Mouse (Mus musculus): ENCODE measurements at regions not wholly inside any gene's neighbourhood (a gene's known extent, or its start where the extent isn't known, plus 50 kb on each side); places are given as distances from the start of the nearest gene placed in this dataset.

DNA sequence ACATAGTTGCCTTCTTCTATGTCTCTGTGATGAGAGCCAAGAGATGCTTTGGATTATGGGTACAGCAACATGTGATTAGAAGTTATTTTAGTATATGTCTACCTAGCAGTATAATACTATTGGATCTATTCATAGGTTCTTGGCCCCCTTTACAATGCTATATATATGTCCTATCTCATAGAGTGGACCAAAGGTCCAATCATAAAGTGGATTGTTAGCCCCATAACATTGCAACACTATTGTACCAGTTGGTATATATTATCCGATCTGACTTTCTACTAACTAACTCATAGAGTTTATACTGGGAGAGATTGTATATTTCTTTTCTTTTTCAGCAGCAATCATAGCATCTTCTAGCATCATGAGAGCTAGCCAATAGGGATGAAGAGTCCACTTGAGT, 491.7 kb upstream of the Zeb2 start:
- DNase-seq = no peak

DNA sequence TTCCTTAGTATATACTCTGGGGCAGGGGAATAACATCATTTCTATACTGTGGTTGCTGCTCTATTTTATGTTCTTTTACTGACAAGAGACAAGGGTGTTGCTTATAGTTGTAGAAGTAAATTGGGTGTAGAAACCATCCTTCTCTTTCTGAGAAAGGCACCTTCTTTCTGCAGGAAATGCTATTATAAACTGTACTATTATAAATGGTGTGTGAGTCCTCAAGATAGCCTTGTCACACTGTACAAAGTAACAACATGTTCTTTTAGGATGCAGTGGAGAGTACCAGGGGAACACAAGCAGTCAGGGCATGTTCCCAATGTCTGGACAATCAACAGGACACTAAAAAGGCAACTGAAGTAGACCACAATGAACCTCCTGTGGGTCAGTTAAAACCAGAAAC, 490.2 kb upstream of the Zeb2 start:
- no peak for DNase-seq

DNA sequence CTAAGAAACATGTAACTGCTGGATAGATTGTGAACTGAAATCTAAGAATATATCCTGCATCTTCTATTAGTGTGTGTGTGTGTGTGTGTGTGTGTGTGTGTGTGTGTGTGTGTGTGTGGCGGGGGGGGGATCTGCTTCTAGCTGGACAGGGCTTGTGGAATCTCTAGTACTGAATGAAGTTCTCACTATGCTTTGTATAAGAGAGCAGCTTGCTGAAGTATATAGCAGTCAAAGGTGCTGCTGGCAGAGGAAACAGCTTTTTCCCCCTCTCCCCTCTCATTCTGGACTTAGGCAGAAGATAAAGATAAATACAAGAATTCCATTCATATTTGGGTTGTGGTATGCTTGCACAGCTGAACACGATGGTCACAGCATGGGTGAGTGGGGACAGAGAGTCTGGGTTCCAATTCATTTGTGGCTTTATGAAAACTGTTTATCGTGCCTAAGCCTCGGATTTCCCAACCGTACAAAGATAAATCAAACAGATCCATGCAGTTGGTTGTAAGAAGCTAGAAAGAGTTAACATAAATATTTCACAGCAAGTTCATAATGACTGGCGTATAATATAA, 484.2 kb upstream of the Zeb2 start:
- no peak for DNase-seq

DNA sequence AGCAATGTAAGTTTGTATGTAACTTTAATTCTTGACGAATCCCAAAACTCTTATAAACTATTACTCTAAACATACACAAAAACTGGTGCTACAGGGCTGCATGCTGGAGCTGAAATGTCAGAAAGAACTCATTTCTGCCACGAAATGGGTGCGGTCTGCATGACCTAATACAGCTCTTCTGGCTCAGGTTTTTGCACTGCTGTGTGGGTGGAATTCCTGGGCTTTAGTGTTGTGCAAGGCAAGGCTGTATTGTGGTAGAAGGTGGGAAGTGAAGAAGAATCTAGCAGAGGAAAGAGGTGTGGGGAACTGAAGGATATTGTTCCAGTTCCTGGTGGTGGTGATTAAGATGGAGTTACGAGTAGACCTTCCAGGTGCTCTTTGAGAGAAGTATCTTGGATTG, 476.6 kb upstream of the Zeb2 start:
- DNase-seq = no peak

DNA sequence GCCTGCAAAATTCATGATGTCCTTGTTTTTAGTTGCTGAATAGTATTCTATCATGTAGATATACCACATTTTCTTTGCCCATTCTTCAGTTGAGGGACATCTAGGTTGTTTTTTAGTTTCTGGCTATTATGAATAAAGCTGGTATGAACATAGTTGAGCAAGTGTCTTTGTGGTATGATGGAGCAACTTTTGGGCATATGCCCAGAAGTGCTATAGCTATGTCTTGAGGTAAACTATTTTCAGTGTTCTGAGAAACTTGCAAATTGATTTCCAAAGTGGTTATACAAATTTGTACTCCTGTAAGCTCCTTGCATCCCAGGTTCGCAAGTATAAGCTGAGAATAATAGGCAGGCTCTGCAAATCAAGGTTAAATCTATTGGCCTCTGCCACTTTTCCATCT, 473.8 kb upstream of the Zeb2 start:
- no peak for DNase-seq

DNA sequence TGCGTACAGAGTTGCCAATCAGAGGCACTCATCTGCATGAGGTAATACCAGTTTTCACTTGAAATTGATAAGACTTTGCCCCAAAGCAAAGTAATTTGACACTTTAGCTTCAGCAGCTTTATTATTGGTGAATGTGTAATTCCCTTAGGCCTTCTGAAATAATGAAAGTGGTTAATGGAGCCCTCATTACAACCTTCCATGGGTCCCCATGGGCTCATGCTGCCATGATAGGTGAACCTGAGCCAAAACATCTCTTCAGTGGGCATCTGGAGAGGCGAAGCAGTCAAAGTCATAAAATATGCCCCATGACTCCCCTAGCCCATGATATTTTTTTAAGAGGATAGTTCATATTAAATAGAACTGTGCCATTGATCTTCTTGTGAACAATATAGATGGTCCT, 471.1 kb upstream of the Zeb2 start:
- DNase-seq = no peak

DNA sequence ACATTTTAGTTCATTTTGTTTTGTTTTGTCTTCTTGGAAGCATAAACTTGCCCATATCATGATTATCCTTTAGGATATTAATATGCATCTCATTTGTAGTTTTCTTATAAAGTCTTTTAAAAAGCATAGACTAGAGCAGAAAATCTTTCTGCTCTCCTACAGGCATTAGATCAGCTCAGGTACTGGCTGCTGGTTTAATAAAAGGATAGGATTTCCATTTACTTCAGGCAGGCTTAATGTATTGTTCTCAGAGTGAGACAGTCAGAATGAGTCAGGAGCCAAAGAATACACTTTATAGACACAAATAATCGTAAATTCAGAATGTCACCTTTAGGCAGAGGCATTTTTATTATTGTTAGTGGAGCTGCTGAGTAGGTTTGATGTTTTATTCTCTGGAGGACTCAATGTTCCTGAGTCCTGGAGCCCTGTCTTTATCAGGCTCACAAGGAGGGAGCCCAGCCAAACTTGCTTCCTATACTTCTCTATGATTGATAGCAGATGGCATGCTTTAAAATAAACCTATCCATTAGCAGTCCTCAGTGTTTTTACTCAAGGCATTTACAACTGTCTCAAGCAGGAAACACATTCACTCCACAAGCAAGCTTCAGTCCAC, 469.5 kb upstream of the Zeb2 start:
- DNase-seq = no peak

DNA sequence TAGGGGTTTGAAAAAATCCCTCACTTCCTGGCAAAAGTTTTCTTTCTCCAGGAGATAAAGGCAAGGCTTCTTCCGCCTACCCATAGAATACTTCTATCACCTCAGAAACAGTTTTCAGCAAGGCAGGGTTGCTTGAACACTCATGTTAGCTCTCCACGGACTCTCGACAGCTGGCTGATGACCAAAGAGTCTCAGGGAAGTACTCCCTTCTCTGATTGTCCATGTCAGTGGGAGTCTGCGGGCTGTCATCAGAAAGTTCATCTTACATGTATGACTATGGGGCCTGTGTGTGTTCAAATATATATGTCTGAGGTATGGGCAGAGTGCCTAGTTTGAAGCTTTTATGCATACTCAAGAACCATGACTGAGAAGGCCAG, 464.3 kb upstream of the Zeb2 start:
- DNase-seq = no peak

DNA sequence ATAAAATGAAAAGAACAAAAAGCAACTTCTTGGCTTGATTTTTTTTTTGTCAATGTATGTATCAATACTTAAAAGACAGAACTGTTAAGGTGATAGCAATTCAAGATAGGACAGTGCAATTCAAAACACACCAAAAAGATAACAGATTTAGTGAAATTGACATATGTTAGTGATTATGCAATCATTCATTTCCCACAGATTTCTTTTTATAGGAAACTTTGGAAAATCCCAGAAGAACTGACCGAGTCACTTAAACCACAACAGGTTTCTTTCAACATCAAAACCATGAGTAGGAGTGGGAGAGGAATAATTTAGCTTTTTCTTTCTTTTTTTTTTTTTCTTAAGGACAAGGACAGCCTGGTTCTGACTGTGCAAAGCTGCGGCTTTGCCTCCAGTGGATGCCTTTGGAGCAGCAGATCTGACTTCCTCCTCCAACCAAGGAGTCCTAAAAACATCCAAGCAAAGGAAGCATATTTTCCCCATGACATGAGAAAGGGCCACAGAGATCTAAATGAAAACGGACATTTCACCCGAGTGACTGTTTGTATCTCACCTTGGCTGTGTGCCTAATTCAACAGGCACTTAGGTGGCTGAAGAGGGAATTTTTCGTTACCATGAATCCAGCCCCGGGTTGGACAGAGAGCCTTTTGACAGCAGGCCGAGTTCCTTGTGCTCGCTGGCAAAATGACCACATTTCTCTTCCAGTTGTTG, 463.8 kb upstream of the Zeb2 start:
- DNase-seq = no peak

DNA sequence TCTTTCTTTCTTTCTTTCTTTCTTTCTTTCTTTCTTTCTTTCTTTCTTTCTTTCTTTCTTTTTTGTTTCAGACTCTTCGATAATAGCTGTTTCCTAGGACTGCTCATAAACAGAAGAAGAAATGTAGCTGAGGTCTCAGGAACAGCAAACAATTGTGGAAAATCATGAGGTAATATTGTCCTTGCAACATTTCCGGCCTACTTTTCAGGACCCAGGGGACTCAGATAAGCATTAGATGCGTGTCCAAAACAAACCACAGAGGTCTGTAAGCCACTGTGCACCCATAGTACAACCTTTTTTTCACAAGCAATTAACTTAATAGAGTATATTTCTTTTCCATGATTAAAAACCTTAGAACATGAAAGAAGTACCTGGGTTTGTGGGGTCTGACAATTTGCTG, 455.7 kb upstream of the Zeb2 start:
- DNase-seq = no peak

DNA sequence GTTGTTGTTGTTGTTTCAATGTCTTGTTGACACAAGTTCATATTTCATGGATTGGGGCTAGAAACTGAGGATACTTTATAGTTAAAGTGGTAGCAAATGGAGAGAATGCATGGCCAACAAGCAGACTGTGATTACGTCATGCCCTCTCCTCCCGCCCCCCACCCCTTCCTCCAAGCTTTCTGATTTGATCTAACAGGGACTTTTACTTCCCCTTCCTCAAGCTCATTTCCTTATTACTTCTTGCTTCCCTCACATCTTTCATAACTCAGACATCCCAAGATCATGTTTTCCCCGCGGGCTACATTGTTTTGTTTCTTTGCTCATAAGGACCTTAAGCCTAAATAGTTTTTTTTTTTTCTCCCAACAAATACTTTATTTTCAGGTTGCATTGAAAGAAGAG, 437.5 kb upstream of the Zeb2 start:
- DNase-seq = no peak

DNA sequence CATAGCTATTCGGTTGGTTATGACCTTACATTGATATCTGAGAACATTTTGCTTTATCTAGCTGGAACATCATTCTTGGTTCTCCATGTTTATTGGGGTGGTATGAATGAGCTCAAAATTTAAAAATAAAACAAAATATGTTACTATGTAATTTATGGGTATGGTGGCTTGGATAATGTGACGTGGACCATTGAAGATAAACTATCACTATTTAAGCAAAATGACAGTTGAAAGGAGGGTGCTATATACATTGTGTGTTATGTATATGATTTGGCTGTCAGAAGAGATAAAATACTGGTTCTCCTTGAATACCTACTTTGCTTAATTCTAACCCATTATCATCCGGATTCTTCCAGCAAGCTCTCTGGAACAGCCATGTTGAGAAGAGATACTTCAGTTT, 424.2 kb upstream of the Zeb2 start:
- DNase-seq = no peak

DNA sequence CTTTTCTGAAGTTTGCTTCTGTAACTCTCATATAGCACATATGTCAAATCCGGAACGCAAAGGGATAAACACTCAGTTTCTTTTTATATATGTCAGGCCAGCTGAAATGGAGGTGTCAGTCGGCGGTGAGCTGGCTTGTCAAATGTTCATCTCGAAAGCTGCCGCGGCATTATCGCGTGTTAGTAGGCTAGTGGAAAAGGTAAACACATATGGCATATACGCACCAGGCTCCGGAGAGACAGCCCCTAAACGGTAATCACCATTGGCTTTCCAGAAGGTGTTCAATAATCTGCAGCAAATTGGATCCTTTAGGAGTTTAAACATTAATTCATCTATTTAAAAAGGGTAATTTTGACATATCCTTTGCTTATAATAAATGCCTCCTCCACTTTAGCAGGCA, 421.8 kb upstream of the Zeb2 start:
- DNase-seq = no peak

DNA sequence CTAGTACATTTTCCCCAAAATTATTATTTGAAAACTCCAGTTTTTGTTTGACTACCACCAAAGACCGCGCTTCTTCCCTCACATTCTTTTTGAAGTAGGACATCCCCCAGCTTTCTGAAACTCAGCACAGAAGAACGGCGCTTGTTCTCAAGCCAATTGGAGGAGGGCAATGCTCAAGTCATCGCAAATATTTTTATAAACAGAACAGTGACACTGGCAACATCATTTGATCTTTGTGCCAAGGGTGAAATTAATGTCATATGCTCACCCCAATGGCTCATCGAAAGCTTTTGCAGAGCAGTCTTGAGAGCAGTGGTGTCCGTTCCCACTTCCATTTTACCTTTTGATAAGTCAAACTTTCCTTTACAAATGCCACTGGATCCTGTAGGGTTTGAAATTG, 420.5 kb upstream of the Zeb2 start:
- no peak for DNase-seq

DNA sequence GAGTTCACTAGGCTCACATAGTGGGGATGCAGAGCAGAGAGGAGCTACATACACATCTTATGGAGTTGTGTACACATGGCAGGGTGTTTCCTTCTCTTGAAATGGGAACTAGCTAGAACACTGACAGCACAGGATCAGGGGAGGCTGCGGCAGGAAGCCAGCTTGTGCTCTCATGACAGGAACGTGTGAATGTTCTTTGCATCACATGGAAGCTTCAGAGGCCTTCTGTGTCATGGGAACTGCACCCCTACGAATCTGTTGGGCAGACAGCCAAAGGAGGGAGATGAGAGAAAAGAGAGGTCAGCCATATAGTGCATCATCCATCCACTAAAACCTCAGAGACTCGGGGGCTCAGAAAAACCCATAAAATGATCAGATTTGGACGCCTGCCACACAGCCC, 417.6 kb upstream of the Zeb2 start:
- DNase-seq = no peak

DNA sequence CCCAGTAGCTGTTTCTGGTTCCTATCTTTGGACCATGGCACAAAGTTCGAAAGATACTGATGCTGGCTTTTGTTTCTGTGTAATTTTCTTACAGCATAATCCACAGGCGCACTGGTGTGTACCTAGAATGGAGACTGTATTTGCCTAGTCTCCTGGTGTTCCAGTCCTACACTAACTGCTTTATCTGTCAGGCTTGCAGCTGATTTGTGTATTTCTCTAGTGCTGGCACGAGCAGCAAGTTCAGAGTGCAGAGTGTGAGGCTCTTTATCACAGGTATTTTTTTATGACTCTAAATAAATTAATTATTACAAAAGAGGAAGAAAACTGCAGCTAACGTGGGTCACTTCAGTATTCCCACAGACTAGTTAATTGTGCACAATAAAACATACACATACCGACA, 405.1 kb upstream of the Zeb2 start:
- DNase-seq = no peak

DNA sequence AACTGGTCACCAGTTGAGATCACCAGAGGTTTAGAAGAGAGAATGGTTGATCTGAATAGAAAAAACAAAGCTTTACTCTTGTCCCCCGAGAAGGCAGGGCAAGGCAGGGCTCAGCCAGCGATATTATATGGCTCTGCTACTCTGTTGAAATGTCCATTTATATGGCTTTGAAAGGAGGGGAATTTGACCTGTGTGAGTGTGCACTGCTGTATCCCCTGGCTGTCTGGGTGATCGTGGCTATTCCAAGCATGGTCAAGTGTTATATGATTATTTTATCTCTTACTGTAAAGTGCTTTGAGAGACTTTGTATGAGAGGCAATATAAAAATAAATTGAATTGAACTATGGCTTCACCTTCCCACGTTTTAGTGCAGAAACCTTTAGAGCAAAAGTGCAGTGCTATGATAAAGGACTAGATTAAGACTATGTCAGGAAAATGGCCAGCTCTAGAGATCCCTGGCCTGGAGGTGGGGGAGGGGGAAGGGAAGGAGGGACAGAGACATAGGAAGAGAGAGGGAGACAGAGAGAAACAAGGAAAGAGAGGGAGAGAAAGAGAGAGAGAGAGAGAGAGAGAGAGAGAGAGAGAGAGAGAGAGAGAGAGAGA, 402.5 kb upstream of the Zeb2 start:
- no peak for DNase-seq

DNA sequence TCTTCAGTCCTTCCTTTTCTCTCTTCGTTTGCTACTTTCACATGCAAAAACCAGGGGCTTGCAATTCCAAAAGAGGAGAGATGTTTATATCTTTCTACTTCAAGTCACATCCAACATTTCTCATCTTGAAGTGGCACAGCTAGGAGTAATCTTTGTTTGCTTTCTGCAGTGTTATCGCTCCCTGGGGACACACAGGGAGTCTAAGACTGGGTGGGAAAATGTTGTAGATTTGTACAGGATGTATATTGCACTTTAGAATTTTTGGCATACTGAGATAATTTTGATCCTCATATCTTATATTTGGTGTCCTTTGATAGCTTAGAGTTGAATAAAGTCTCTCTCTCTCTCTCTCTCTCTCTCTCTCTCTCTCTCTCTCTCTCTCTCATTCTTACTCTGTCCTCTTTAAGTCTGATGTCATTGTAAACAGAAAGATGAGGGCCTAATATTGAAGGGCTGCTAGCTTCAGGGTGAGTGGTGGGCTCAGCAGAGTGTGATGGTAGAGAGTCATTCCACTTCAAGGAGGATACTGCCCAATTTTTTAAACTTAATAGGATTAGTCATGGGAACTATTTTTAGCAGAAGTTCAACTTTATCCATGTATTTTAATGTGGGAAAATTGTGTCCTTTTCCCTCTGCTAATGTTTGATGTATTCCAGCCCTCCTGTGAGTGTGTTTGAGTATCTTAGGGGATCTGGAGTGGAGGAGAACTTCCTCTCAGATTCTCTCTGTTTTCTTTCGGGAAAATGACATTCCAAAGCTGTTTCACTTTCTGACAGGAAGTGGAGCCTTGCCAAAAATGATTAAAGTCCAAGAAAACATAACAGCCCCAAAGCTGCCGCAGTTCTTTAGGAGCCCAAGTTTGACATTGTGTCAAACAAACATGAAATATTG, 397.3 kb upstream of the Zeb2 start:
- DNase-seq = no peak

DNA sequence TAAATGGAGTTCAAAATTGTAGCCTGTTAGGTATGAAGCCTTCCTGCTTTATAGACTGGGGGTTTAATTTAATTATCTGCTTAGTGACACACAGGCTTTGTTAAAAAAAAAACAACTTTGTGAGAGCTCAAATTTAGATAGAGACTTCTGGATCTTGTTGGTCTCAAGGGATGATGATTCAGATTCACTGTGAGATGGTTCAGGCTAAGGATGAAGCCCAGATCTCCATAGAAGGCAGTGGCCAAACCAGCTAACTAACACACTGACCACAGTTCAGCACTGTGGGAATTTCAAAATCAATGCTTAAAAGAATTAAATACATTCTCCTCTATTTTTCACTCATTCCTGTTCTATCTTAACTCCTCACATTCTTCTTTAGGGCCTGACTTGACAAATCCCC, 395.7 kb upstream of the Zeb2 start:
- DNase-seq = no peak

DNA sequence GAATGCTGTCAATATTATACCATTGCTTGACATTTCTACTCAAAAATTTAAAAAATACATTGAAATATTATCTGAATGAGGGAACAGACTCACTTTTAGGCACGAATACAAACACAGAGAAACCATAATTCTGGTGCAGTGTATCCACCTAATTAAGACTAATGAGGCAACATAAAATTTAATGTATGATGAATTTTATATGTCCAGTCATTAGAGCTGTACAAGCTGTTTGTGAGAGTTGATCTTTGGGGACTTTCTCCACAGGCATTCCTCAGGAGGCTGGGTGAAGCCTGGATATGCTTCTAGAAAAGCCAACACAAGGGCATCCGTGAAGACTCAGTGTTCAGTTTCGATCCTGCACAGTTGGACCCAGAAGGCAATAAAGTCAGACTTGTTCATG, 394.6 kb upstream of the Zeb2 start:
- DNase-seq = no peak

DNA sequence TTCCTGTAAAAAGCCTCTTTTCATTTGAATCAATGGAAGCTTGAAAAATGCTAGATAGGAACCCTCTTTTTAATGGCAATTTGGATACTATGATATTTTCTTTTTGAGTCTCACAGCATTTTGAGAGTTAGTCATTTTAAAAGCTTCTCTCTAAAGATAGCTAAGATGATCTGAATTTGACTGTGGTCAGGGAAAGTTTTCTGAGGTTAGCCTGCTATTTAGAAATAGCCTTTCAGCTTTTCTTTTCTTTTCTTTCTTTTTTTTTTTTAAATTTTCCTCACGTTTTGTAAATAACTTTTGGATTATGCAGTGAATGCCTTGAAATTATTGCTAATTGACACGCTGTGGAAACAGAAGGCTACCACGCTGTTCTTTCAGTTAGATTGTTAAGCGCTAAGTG, 387.3 kb upstream of the Zeb2 start:
- DNase-seq = no peak

DNA sequence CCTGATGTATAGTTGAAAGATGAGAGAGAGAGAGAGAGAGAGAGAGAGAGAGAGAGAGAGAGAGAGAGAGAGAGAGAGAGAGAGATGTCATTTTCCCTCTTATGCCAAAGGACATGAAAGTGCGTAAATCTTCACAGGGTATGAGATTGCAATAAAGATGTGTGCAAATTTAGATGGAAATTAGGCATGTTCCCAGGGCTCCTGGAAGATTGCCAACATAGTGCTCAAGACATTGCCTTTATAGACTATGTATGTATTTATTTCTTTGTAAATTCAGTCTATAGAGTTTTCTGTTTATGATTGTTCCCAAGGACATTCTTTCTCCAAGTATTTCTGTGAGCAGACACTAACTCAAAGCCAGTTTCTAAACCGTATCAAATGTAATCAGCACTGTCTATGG, 376.5 kb upstream of the Zeb2 start:
- DNase-seq = no peak

DNA sequence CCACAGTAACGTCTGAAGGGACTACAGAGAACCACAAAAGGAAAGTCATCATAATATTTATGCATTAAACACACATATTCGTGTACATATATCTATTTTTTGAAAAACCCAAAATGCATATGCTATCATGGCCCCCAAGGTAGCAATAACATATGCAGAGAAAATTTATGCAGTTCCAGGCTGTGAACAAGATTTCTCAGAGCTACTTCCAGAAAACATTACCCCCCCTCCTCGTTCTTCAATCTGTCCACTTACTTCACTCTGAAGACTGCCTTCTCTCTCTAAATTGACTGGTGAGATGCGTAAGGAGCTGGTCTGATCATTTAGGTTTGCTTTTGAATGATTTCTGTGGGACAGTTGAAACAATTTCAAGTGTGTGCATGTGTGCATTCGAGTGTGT, 369.3 kb upstream of the Zeb2 start:
- no peak for DNase-seq

DNA sequence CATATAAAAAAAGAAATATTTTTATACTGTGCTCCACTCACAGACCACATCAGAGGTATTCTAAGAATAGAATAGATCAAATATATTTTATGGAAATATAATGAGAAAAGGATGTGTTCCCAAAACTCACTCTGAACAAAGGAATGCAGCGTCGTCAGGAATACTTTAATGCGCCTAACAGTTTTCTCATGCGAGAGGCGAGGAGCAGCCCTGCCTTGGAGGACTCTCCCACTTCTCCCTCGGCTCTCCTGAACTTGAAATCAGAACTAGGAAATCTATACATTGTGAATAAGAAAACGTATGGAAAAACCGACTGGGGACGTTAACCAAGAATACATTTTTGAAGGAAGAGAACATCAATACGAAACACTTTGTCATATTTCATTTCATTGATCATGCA, 368.3 kb upstream of the Zeb2 start:
- DNase-seq = no peak
